Mouse (Mus musculus): ENCODE data around the gene Ckm.

GRCm38 (mm10) chr7:19420821-19421636 lies 16.5 kb downstream of the Ckm start:
- no peak for TF ChIP-seq EP300 (IDR thresholded peaks at IDR 0.05; ENCODE audit: low read depth)
- TF ChIP-seq CTCF (IDR thresholded peaks at IDR 0.05; ENCODE audit: low read depth): no peak

Measured in liver, postnatal 0 days (tissue).